Mouse (Mus musculus) Muller cell, postnatal 12 days (primary cell): ENCODE measurements around the gene Sass6.
"Not testable (repeated sequence)": the region's sequence is repeated elsewhere in the genome, so short reads cannot be mapped to it uniquely, and the experiment has no call there.

Experiments used
- DNase-seq: peaks from one replicate; pipeline ENCODE4 v3.0.0-alpha.2; 2015; ENCODE audit errors: inconsistent ontology term

The Sass6 gene

DNA sequence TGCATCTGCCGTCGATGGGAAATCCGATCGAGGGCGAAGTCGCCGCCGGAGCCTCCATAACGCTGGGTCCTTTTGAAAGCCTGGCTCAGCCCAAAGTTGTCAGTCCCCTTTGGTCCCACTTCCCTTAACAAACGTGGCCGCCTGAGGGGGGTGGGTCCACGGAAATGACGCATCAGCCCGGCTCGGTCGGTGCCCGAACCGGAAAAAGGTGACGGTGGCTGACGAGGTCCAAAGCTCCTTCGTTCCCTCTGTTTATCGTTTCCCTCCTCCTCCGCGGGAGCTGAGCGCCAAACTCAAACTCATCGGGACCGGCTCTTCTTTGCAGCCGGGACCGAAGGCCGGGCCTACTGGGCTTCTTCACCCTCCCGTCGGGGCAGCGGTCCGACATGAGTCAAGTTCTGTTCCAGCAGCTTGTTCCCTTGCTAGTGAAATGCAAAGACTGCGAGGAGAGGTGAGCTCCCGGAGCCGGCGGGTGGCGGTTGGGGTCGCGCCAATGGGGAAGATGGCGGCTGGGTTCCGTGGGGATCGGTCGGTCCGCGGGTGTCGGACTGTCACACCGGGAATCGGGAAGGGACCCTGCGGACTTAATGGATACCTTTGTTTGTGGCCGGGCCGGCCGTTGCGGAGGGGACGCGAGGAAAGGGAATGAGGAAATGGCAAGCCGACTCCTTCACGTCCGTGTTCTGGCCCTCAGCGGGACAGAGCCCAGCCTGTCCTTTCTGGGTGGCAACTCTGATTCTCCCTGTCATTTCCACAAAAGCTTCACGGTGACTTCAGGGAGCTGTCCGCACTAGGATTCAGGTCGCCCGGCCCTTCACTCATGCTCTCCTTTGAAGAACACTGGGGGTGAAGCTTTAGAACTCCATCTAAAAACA is at the start of gene Sass6:
TSS of gene Sass6 (plus strand) at position 255 of the 875 bp plus-strand sequence.
- peak; percentile 98 for DNase-seq

DNA sequence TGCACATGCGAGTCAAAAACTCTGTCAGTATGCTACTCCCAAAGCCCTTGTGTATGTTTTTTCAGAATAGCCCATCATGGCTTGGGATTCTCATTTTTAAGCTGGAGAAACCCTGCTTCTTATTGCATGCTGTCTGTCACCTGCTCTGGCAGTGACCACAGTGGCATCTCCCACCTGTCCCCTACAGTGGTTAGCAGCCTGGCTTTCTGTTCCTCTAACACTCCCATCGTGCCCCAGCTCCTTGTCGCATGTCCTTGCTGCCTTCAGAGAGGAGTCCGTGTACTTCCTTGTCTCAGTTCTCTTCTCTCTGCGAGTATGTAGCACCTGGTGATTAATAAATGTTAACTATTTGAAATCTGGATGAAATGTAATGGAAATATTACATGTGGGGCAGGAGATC is 47.4 kb upstream of the Sass6 start:
- no peak for DNase-seq

DNA sequence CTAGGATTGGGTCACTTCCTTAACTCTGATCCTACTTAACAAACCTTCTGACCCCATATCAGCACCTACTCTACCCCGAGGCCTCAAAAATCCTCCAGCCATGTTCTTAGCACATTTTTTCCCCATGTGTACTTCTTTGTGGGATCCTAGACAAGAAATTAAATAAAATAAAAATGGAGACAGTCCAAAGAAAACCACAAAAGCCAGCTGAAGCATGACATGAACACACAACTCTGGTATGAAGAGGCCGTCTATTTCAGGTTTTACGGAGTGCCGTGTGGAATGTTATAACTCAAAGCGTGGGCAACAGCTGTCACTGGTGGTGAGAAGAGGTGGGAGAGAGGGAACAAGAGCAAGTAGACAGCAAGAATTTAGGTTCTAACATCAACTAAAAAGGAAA is 43.4 kb upstream of the Sass6 start:
- DNase-seq: peak; percentile 64

DNA sequence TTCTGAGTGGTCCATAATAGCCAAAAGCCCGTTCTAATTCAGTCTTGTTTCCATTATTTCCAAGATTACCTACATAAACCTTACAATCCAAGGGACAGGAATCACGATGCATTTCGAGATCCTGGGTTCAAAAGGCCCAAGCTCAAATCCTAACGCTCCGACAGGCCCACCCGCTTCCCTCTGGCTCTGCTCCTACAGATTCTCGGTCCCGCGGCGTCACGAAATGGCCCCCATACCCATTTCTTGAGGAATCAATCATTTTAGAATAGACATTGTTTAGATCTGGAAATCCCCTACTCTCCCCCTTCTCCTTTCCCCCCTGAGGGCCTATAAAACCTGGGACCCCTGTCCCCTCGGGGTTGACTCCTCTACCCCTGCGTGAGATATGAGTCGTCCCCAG is 33.5 kb upstream of the Sass6 start:
- DNase-seq: not testable (repeated sequence)

DNA sequence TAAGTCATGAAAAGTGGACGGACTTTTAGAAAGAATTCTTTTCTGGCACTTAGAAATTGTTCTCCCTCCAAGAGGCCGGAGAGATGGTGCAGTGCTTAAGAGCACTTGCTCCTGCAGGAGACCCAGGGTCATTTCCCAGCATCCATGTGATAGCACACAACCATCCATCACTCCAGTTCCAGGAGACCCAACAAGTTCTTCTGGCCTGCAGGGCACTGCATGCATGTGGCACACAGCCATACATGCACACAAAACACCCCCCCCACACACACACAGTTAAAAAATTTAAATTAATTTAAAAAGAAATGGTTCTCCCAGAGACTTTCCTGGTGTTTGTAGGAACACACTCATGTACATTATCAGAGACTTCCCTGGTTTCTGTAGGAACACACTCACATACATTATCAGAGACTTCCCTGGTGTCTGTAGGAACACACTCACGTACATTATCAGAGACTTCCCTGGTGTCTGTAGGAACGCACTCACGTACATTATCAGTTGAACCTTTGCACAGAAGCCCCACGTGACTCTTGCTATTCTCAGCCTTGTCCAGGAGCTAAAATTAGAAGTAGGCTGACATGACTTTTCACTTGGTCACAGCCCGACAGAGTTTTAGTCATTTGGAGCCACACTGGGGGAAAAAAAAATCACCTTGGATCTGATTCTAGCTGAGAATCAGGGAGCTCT is 32.2 kb upstream of the Sass6 start, which contains the start of gene Lrrc39:
TSS of gene Lrrc39 (plus strand) at position 566 of the 687 bp plus-strand sequence.
- no peak for DNase-seq

DNA sequence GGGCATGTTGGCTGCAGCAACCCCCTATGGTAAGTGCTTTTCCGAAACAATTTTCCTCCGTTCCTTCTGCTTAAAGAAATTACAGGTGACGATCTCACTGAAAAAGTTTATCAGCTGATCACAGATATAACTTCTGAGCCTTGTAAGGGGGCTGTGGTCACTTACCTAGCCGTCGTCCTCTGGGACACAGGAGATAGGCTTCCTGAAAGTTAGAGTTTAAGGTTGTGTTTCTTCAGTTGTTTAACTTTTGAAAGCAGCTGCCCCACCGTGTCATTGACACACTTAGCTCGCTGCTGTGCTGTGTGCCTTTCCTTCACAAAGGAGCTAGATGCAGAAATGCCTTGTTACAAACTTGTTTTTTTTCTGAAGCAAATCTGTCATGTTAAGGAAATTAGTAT is 31.7 kb upstream of the Sass6 start:
- DNase-seq: no peak

DNA sequence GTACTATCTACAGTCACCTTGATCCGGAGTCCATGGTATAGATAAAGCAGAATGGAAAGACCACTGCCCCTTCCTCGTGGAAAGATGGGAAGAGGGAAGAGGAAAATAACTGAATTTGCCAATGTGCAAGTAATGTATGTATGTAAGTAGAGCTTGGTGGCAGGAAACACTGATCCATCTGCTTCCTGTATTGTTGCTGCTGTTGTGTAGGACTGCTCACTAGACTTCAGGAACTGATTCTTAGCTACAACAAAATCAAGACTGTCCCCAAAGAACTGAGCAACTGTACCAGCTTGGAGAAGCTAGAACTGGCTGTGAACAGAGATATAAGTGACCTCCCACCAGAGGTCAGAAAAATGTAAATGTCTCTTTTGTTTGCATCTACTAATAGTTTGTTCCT is 24.2 kb upstream of the Sass6 start:
- no peak for DNase-seq

DNA sequence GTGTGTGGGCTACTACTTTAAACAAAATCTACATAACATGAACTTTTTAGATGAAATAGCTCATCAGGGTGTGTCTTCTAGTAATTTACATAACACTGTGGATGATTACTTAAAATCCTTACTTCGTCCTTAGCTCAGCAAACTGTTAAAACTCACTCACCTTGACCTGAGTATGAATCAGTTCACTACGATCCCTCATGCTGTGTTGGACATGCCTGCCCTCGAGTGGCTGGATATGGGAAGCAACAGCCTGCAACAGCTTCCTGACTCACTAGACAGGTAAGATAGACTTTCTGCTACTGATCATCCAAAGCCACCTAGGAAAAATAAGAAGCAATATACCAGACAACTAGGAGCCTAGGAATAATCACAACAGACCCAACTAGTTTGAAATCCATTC is 17.5 kb upstream of the Sass6 start:
- no peak for DNase-seq

DNA sequence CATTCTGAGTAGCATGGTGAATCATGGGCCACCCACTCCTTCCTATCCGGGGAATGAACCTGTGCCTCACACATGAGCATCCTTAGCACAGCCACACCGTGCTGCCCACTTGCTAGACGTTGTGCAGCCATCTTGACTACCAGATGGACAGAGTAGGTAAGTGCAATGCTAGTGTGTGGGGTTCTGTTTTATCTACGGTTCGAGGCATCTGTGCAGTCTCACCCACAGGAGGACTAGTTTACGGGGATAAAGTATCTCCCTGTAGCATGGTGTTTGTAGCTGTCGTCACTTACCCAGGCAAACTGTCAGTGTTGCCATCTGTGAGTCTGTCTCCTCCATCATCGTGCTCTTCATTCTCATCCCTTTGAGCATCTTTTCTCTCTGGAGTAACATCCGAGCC is 12.6 kb upstream of the Sass6 start:
- DNase-seq: no peak

DNA sequence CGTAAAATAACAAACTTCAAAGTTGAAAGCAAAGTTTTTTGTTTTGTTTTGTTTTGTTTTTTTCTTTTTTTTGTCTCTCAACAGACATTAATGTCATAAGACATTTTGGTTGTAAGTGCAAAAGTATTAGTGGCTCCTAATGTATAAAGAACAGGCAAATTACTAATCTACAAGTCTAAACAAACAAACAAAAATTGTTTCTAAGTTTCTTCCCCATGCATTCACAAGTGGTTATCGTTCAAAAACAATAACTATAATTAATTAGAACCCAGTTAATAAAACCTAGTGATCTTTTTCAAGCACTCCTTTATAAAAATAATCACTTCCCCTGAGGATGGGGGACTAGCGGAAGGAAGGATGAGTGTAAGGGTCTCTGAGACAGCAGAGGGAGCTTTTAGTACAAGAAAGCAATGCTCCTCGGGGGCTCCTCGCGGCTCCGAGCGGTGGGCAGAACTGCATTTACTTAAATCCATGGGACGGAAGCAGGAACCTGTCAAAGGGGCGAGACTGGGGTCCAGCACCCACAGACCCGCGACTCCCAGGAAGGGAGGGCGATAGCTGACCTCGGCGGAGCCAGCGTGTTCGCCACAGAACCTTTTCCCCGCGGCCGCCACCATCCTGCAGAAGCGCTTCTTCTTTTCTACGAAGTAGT is 580 bp upstream of the Sass6 start:
- no peak for DNase-seq

DNA sequence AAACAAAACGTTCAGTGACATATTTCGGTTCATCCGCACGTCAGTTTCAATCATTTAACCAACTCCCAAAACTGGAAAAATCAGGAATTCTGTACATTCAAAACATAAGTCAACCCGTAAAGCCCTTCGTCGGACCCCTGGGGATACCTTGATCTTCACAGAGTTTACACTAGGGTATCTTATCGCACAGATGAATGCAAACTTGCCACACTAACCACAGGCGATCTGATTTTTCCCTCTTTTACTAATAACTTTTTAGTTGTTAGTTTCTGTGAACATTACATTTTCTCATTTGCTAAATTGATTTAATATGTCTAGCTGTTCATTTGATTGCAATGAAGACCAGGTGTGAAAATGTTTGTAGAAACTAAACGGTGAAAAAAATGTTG is 815 bp downstream of the Sass6 start:
- peak; percentile 6 for DNase-seq

DNA sequence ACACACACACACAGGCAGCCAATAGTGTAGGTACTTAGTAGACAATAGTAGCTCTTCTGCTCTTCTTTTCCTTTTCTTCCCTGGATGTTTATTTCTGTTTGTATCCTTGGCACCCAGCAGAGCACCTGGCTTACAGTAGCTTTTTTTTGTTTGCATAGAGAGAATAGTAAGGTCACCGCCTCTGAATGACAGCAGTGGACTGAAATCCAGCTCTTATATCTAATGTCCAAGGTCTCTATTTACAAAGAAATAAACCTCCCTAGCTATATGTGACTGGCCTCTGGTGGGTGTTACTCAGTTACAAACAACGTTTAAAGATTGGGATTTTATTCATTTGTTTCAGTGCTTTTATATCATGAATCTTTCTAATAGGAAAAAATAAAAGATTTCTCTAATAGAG is 4.9 kb downstream of the Sass6 start:
- no peak for DNase-seq

DNA sequence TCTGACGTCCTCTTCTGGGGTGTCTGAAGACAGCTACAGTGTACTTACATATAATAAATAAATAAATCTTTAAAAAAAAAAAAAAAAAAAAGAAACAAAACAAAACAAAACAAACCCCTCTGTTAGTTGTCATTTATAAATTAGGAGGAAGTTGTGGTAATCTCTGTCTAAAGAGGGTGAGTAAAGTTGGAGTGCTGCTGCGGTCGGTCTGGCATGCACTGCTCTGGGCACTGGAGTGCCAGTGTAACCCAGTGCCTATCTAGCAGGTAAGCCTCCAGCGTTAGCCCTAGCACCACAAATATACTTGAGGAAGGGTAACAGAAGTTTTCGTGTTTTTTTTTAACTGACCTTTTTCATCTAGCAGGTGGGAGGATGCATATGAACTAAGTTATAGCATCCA is 6.2 kb downstream of the Sass6 start:
- no peak for DNase-seq

DNA sequence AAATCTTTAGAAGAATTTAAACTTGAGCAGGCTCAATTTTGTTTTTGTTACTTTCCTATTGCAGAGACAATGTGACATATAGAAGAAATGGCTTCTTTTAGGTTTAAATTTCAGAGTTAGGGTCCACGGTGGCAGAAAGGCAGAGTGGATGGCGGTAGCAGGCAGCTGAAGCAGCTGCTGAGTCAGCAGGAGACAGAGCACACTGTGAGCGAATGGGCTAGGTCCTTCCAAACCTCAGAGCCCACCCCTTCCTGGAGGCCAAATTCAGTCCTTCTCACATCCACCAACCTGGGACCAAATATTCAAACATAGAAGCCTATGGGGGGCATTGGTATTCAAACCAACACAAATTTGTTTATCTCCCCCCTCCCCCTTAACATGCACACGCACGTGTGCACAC is 7.0 kb downstream of the Sass6 start:
- no peak for DNase-seq

DNA sequence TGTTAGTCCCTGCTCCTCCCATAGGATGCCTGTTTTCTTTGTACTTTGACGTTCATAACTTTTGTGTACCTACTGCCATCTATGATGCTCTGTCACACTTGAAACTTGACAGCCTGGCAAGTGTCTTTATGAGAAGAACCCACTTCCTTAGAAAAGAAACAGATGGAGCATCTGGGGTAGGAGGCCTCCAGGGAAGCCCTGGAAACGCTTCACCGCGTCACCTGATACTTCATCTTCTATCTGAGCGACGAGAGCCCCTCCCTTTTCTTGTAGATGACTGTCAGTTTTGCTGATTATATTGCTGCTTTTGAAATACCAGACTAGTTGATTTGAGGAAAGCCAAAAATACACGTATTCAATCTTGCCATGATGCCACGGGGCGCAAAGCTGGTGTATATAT is 9.8 kb downstream of the Sass6 start:
- DNase-seq: no peak

DNA sequence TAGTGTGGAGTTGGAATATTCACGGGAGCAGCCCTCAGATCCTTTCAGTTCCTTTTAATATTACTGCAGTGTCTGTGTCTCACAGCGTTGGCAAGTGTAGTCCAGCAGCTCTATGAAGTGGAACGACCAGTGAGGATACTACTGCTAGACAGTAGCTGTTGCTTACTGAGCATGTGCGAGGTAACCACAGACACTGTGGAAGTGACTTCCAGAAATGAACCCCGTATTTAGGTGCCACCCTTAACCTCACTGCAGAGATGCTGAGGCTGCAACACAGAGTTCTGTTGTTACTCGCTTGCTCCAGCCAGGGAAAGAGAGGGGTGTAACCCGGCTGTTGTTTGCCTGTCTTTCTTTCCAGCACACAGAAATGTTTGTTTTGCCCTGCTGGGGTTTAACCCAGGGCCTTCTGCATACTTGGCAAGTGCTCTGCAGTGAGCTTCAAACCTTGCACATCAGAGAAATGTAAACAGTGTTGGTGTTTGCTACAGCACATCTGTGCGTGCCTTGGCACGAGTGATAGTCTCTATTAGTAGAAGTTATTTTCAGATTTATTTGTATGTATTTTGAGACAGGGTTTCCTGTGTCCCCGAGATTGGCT is 19.6 kb downstream of the Sass6 start, which contains the start of gene Trmt13:
TSS of gene Trmt13 (minus strand) at position 293 of the 598 bp plus-strand sequence.
- DNase-seq: no peak

DNA sequence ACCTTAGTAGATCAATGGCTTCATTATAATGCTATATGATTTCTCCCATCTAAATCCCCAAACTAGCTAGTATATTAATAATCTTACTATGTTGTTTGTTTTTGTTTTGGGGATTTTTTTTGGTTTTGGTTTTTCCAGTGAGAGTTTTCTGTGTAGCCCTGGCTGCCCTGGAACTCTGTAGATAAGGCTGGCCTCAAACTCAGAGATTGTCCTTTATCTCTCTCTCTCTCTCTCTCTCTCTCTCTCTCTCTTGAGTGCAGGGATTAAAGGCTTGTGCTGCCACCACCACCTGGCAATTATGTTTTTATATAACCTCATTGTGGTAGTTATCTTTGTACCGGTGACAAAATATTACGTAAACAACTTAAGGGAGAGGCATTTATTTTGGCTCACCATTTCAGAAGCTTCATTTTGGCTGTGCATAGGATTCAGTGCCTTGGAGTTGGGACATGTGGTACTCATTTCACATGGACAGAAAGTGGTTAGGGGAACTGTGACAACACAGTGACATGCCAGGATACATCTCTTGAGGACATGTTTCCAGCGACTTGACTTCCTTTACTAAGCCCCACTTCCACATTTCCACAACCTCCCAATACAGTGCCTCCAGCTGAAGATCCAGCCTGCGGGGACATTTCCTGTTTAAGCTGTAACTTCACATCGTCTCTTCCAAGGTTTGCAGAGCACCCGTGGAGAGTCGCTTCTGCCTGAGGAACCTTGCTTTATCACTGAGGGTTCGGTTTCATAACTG is 20.7 kb downstream of the Sass6 start:
- no peak for DNase-seq

DNA sequence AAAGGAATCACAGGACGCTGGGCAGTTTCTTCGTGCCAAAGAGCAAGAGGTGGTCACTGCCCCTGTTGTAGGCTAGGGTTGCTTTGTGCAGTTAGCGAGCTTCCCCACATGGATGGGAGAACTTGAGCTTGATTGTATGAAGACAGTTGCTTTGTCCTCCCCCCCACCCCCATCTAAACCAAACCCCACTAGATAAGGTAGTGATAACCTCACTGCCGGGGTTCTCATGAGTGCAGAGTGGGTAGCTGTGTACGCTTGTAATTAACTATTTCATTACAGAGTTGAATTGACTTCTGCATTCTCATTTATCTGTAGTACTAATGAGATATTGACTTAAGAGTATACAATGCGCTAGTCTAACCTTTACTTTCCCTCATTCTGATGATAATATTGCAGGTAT is 24.1 kb downstream of the Sass6 start:
- no peak for DNase-seq

DNA sequence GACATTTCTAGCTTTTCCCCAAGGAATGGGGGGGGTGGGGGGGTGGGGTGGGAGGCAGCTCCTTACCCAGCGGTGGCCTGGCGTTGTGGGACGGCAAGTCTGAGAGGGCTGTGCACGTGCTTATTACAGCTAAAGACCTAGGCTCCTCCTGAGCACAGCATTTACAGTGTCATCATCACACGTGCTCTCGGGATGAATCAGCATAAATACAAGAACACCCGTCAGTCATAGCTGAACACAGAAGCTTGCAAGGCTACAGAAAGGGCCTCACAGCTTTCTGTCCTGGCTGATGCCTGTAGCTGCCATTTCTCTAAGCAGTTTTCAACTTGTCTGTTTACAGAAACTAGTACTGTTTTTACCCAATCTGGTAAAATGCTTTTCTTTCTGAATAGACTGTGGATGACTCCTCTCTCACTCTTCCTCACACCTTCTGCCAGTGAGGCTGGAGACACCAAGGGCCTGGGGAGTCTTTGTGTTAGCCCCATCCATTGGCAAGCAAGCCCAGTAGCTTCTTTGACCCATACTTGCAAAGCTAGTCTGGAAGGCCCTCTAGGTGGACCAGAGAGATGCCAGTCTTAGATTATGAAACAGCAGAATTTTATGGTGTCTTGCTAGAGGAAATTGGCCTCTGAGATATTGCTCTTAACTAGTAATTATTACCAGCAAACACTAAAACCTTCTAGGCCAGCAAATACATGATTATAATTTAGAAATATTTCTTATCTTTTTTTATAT is 26.0 kb downstream of the Sass6 start:
- DNase-seq: no peak

DNA sequence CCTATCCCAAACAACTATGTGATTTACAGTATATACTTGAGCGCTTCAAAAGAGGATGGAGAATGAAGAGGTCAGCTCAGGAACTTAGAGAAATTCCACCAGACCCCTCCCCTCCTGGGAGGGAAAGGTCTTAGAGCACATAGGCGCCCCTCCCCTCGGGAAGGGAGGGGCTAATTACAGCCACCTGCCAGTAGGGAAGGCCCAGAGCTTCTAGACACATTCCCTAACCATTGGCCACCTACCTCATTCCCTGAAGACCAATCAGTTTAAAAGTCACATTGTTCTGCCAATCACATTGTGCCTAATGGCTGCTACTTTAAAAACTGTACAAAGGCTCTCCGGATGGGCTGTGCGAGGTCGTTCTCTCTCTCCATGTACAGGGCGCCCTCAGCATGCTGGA is 27.9 kb downstream of the Sass6 start:
- DNase-seq: no peak

DNA sequence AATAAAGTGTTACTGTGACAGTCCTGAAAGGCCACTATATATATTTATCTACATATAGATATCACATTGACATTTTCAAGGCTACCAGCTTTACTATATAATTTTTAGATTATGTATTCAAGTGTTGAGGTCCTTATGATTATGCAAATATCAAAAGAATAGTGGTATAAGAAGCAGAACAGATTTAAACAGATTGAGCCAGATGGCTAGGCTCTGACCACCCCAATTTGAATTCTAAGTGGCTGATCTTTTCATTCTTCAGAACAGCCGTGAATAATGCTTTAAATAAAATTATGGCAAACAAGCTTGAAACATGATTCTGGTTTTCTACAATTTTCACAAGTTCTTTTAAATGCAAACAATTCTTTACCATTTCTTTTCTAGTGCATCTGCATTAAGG is 36.7 kb downstream of the Sass6 start:
- no peak for DNase-seq
